Mouse (Mus musculus): ENCODE data around the gene Minpp1. TPM values are rescaled to one million over a fixed set of nuclear protein-coding genes. Genes with fewer than 3 reads are reported as not detected.
"Not testable (repeated sequence)": the region's sequence is repeated elsewhere in the genome, so short reads cannot be mapped to it uniquely, and the experiment has no call there.

Minpp1 gene
- total and polyA plus RNA-seq, 3 experiments: 62.6 to 197 (median 68.8) TPM

DNA sequence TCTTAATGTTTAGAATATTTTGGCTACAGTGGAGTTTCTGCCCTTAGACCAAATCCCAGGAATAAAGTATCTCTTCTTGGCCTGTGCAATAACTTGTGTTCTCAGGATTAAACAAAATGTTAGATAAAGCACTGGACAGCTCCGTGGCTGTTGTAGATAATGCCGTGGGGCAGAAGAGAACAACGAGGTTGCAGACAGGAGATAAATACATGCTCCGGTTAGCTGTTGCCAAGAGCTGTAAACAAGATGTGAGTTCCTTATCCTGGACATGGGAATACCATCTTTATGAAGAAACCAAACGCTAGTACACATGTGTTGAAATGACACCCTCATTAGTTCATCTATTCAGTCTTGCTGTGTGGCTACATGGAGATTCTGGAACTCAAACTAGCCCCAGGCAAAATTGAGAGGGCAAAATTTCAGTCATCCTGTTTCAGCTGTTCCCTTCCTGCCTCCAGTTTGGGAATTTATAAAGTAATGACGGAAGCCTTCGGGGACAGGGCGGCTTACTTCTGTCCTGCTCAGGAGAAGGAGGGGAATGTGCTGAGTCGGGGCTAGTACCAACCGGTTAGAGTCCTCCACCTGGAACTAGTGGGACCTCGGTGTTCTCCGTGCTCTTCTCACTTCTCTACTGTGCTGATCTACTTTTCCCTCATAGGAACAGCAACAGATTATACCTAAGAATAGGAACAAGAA, 9.4 kb upstream of the Minpp1 start:
- H3K27me3 ChIP-seq (ENCODE audit: insufficient read depth, low read length): no peaks in the 10 kb centered on the region
- H3K4me1 ChIP-seq (ENCODE audit: insufficient read depth, low read depth, low read length): peaks cover 57% of the 10 kb centered on the region
- H3K4me3 ChIP-seq (ENCODE audit: low read depth, low read length): peak overlapping the region; percentile 34; the same call in 1 of the 2 replicates
- DNase-seq (ENCODE audit: low spot score) (no peak), ATAC-seq (ENCODE audit: extremely low read depth, insufficient number of reproducible peaks, low FRiP score, poor library complexity, severe bottlenecking) (peak; percentile 56)
- peaks cover 5% of the 10 kb centered on the region; the same call in 1 of the 2 replicates for H3K9me3 ChIP-seq (replicated peaks)
- no peaks in the 10 kb centered on the region for H3K36me3 ChIP-seq (replicated peaks)
- no peak for TF ChIP-seq GATA1 (IDR thresholded peaks at IDR 0.05; ENCODE audit: borderline replicate concordance, low read length)
- TF ChIP-seq TAL1 (conservative IDR thresholded peaks at IDR 0.05; ENCODE audit: low read depth, low read length): peak; percentile 50

DNA sequence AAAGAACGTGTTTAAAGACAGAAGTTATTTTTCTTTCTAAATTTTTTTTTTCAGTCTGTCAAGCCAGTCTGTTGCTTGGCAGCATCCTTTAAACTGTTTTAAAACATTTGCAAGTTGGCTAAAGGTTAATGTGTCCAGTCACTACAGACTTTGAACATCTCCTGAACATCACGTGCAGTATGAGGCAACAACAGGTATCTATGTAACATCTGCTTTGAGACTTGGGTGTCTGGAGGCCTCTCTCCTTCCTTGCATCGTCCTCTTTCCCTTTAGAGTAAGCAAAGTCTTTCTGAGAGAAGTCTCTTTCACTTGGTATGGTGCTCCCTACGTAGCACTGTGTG, 8.9 kb upstream of the Minpp1 start:
- peak; percentile 24; the same call in 1 of the 2 replicates for ATAC-seq (ENCODE audit: extremely low read depth, insufficient number of reproducible peaks, low FRiP score, poor library complexity, severe bottlenecking)
- peaks cover 5% of the 10 kb centered on the region; the same call in 1 of the 2 replicates for H3K9me3 ChIP-seq (replicated peaks)
- H3K4me3 ChIP-seq (ENCODE audit: low read depth, low read length): no peak overlapping the region; the same call in 1 of the 2 replicates
- no peaks in the 10 kb centered on the region for H3K36me3 ChIP-seq (replicated peaks)
- H3K27me3 ChIP-seq (ENCODE audit: insufficient read depth, low read length): no peaks in the 10 kb centered on the region
- TF ChIP-seq CTCF (IDR thresholded peaks at IDR 0.05; ENCODE audit: low read depth, low read length) (no peak), POLR2AphosphoS5 (IDR thresholded peaks at IDR 0.05; ENCODE audit: insufficient replicate concordance, low read depth, low read length) (no peak), GATA2 (IDR thresholded peaks at IDR 0.05; ENCODE audit: borderline replicate concordance, low read depth, low read length) (no peak), TAL1 (conservative IDR thresholded peaks at IDR 0.05; ENCODE audit: low read depth, low read length) (no peak), GATA1 (IDR thresholded peaks at IDR 0.05; ENCODE audit: borderline replicate concordance, low read length) (no peak)
- no peak for DNase-seq (ENCODE audit: low spot score)
- H3K4me1 ChIP-seq (ENCODE audit: insufficient read depth, low read depth, low read length): peaks cover 61% of the 10 kb centered on the region

DNA sequence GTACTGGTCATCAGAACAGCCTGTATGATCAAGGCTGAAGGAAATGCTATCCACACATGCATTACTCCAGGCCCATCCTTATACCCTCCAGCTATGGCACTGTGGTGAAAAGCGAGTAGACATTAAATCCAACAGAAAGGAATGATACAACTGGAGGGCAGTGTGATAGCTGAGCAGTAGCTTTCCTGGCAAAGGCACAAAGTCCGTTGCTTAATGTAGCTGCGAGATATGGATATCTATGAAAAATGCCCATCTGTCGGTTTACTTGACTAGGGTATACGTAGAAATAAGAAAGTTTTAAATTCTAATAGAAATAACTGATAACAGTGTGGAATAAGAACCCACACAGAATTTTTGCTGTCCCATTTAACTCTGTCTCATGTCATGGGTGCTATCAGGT, 5.3 kb upstream of the Minpp1 start:
- Histone ChIP-seq H3K4me1 (ENCODE audit: insufficient read depth, low read depth, low read length) (peaks cover 71% of the 10 kb centered on the region), H3K36me3 (replicated peaks) (no peaks in the 10 kb centered on the region), H3K9me3 (replicated peaks) (no peaks in the 10 kb centered on the region), H3K4me3 (ENCODE audit: low read depth, low read length) (no peak overlapping the region; the same call in 1 of the 2 replicates), H3K27me3 (ENCODE audit: insufficient read depth, low read length) (no peaks in the 10 kb centered on the region)
- no peak for DNase-seq (ENCODE audit: low spot score)
- no peak for ATAC-seq (ENCODE audit: extremely low read depth, insufficient number of reproducible peaks, low FRiP score, poor library complexity, severe bottlenecking)
- TF ChIP-seq CTCF (IDR thresholded peaks at IDR 0.05; ENCODE audit: low read depth, low read length) (no peak), GATA2 (IDR thresholded peaks at IDR 0.05; ENCODE audit: borderline replicate concordance, low read depth, low read length) (no peak), POLR2AphosphoS5 (IDR thresholded peaks at IDR 0.05; ENCODE audit: insufficient replicate concordance, low read depth, low read length) (no peak), TAL1 (conservative IDR thresholded peaks at IDR 0.05; ENCODE audit: low read depth, low read length) (no peak), GATA1 (IDR thresholded peaks at IDR 0.05; ENCODE audit: borderline replicate concordance, low read length) (no peak)

DNA sequence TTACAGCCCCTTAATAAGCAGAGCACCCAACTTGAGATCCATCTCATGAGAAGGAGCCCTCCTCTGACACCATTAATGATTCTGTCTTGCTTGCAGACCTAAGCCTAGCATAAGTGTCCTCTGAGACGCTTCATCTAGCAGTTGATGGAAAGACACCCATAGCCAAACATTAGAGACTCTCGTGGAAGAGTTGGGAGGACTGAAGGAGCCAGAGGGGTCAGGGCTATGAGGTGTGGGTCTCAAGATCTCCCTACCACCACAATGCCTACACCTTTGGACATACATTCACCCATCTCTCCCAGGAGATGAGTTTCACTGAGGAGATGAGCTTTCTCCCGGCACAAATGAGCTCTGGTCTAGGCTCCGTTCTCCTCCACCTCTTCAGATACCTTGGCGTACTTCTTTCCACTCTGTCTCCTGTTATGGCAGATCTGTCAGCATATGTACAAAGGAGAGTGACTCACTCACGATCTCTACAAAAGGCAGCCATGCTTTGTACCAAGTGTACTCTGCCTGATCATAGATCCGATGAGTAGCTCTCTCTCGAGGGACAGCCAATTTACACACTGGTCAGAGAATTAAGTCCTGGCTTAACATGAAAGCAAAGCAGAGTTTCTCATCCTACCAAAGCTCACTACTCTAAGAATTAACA, 4.7 kb upstream of the Minpp1 start:
- Histone ChIP-seq H3K4me3 (ENCODE audit: low read depth, low read length) (peak overlapping the region; percentile 44; the same call in 1 of the 2 replicates), H3K9me3 (replicated peaks) (no peaks in the 10 kb centered on the region), H3K36me3 (replicated peaks) (no peaks in the 10 kb centered on the region), H3K4me1 (ENCODE audit: insufficient read depth, low read depth, low read length) (peaks cover 65% of the 10 kb centered on the region), H3K27me3 (ENCODE audit: insufficient read depth, low read length) (no peaks in the 10 kb centered on the region)
- ATAC-seq (ENCODE audit: extremely low read depth, insufficient number of reproducible peaks, low FRiP score, poor library complexity, severe bottlenecking): no peak
- DNase-seq (ENCODE audit: low spot score): no peak
- TF ChIP-seq POLR2AphosphoS5 (IDR thresholded peaks at IDR 0.05; ENCODE audit: insufficient replicate concordance, low read depth, low read length) (no peak), GATA2 (IDR thresholded peaks at IDR 0.05; ENCODE audit: borderline replicate concordance, low read depth, low read length) (no peak), GATA1 (IDR thresholded peaks at IDR 0.05; ENCODE audit: borderline replicate concordance, low read length) (no peak), CTCF (IDR thresholded peaks at IDR 0.05; ENCODE audit: low read depth, low read length) (no peak), TAL1 (conservative IDR thresholded peaks at IDR 0.05; ENCODE audit: low read depth, low read length) (no peak)

DNA sequence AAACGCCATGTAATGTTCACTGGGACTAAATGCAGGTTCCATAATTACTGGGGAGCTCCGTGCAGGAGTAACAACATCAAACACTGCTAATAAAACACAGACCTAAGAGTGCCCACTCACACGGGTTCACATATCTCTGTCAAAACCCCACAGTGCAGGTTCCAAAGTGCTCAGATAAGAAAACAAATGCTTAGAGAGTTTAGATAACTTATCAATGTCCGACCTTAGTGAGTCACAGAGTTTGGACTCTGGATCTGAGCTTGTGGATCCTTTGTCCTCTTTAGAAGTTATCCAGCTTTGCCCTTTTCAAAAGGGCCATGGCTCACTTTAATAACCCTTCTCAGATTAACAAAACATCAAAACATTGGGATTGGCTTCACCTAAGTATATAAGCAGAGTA, 4.1 kb upstream of the Minpp1 start:
- H3K27me3 ChIP-seq (ENCODE audit: insufficient read depth, low read length): no peaks in the 10 kb centered on the region
- DNase-seq (ENCODE audit: low spot score): no peak
- no peak for ATAC-seq (ENCODE audit: extremely low read depth, insufficient number of reproducible peaks, low FRiP score, poor library complexity, severe bottlenecking)
- no peak for TF ChIP-seq GATA2 (IDR thresholded peaks at IDR 0.05; ENCODE audit: borderline replicate concordance, low read depth, low read length)
- no peak for TF ChIP-seq POLR2AphosphoS5 (IDR thresholded peaks at IDR 0.05; ENCODE audit: insufficient replicate concordance, low read depth, low read length)
- no peaks in the 10 kb centered on the region for H3K9me3 ChIP-seq (replicated peaks)
- H3K36me3 ChIP-seq (replicated peaks): no peaks in the 10 kb centered on the region
- peaks cover 60% of the 10 kb centered on the region for H3K4me1 ChIP-seq (ENCODE audit: insufficient read depth, low read depth, low read length)
- no peak overlapping the region for H3K4me3 ChIP-seq (ENCODE audit: low read depth, low read length)

DNA sequence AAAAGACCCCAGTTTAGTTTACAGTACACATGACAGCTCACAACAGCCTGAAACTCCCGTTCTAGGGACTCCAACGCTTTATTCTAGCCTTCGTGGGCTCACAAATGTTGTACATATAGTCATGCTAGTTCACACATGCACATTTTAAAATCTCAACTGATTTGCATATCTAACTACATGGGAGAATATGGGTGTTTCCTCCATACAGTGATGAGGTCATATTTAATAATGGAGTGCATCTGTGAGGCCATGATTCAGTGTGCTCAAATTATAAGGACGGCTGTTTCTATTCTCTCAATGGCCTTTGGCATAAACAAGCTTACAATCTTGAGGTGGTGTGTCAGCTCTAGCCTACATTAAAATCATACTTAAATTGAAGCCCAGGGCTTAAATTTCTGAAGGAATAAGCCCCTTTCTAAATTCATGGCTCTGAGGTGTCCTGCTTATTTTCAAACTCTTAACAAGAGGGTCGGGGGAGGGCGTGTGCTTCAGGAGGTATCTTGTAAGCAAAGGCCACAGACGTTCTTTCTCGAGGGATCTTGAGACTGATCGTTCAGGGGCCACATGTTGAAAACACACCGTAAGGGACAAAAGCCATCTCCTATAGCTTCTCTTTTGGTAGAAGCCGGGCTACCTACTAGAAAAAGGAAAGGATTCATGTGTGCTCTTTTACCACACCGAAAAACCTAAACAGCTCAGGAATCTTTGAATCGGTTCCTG, 468 bp upstream of the Minpp1 start:
- Histone ChIP-seq H3K4me3 (ENCODE audit: low read depth, low read length) (peak overlapping the region; percentile 87), H3K27me3 (ENCODE audit: insufficient read depth, low read length) (no peaks in the 10 kb centered on the region), H3K9me3 (replicated peaks) (no peaks in the 10 kb centered on the region), H3K36me3 (replicated peaks) (peaks cover 12% of the 10 kb centered on the region), H3K4me1 (ENCODE audit: insufficient read depth, low read depth, low read length) (peaks cover 40% of the 10 kb centered on the region)
- DNase-seq (ENCODE audit: low spot score) (no peak), ATAC-seq (ENCODE audit: extremely low read depth, insufficient number of reproducible peaks, low FRiP score, poor library complexity, severe bottlenecking) (no peak)
- TF ChIP-seq CTCF (IDR thresholded peaks at IDR 0.05; ENCODE audit: low read depth, low read length) (no peak), GATA2 (IDR thresholded peaks at IDR 0.05; ENCODE audit: borderline replicate concordance, low read depth, low read length) (no peak), POLR2AphosphoS5 (IDR thresholded peaks at IDR 0.05; ENCODE audit: insufficient replicate concordance, low read depth, low read length) (no peak), GATA1 (IDR thresholded peaks at IDR 0.05; ENCODE audit: borderline replicate concordance, low read length) (no peak), TAL1 (conservative IDR thresholded peaks at IDR 0.05; ENCODE audit: low read depth, low read length) (no peak)

DNA sequence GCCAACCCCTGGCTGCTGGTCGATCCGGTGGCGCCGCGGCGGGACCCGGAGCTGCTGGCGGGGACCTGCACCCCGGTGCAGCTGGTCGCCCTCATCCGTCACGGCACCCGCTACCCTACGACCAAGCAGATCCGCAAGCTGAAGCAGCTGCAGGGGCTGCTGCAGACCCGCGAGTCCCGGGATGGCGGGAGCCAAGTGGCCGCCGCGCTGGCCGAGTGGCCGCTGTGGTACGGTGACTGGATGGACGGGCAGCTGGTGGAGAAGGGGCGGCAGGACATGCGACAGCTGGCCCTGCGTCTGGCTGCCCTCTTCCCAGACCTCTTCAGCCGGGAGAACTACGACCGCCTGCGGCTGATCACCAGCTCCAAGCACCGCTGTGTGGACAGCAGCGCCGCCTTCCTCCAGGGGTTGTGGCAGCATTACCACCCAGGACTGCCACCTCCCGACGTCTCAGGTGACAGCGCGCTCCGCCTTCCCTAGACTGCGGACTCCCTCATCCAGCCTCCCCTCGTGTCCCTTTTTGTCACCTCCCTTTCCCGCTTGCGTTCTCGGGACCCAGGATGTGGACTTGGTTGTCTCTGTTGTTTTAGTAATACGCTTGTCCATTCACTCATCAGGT, 646 bp downstream of the Minpp1 start:
- DNase-seq (ENCODE audit: low spot score): peak; percentile 39
- Histone ChIP-seq H3K4me3 (ENCODE audit: low read depth, low read length) (peak overlapping the region; percentile 87), H3K36me3 (replicated peaks) (peaks cover 16% of the 10 kb centered on the region), H3K4me1 (ENCODE audit: insufficient read depth, low read depth, low read length) (peaks cover 34% of the 10 kb centered on the region)
- H3K9me3 ChIP-seq (replicated peaks); H3K27me3 ChIP-seq (ENCODE audit: insufficient read depth, low read length): not testable (repeated sequence)
- peak; percentile 58 for ATAC-seq (ENCODE audit: extremely low read depth, insufficient number of reproducible peaks, low FRiP score, poor library complexity, severe bottlenecking)

Measured in G1E (cell line).